Mouse (Mus musculus) neural tube, embryonic 11.5 days (tissue): ENCODE results near the gene Adamts8. TPM values are rescaled to one million over a fixed set of nuclear protein-coding genes. Genes with fewer than 3 reads are reported as not detected.
A peak's percentile ranks its signal among the peaks of the same experiment; 100 is the strongest.

Experiments used
- ATAC-seq: fragments of 200-750 bp; cut with Nextera tagmentation; 2 replicates; pipeline ENCODE4 v1.8.0; 2017; ENCODE audit warnings: moderate number of reproducible peaks, mild to moderate bottlenecking, moderate TSS enrichment, moderate library complexity; ENCODE audit not compliant: insufficient read depth, low FRiP score, low TSS enrichment
- DNase-seq: peaks from one replicate; pipeline ENCODE4 v3.0.0-alpha.2; 2015; ENCODE audit warnings: low spot score
- H3K27ac ChIP-seq: fragments of 300-500 bp; sonication (generic); 2 replicates; pipeline ENCODE4 v1.5.1; 2014; ENCODE audit warnings: low read depth, mild to moderate bottlenecking, low read length
- H3K27me3 ChIP-seq: fragments of 300-500 bp; sonication (generic); 2 replicates; pipeline ENCODE4 v1.6.1; 2014; ENCODE audit warnings: mild to moderate bottlenecking, low read length, mixed read lengths; ENCODE audit not compliant: control insufficient read depth, insufficient read depth
- H3K36me3 ChIP-seq: fragments of 300-500 bp; sonication (generic); 2 replicates; pipeline ENCODE4 v1.6.1; 2014; ENCODE audit warnings: mild to moderate bottlenecking, low read length, moderate library complexity, mixed read lengths; ENCODE audit not compliant: control insufficient read depth, insufficient read depth
- H3K4me1 ChIP-seq: fragments of 300-500 bp; sonication (generic); 2 replicates; pipeline ENCODE4 v1.6.1; 2014; ENCODE audit warnings: low read length, mixed read lengths; ENCODE audit not compliant: control insufficient read depth, insufficient read depth
- H3K4me2 ChIP-seq: fragments of 300-500 bp; sonication (generic); 2 replicates; pipeline ENCODE4 v1.6.1; 2014; ENCODE audit warnings: low read depth, mild to moderate bottlenecking, moderate library complexity
- H3K4me3 ChIP-seq: fragments of 300-500 bp; sonication (generic); 2 replicates; pipeline ENCODE4 v1.5.1; 2014; ENCODE audit warnings: low read depth, low read length
- H3K9ac ChIP-seq: fragments of 300-500 bp; sonication (generic); 2 replicates; pipeline ENCODE4 v1.6.1; 2014; ENCODE audit warnings: mild to moderate bottlenecking, low read length
- H3K9me3 ChIP-seq: fragments of 300-500 bp; sonication (generic); 2 replicates; pipeline ENCODE4 v1.6.1; 2016; ENCODE audit warnings: low read length; ENCODE audit not compliant: control insufficient read depth
- WGBS: fragments of 180-500 bp; shearing (Covaris S2); extraction: QIAGEN DNeasy Blood & Tissue Kit; methylation state at CpG from one replicate; pipeline ENCODE4 v1.1.7; 2014; 5-methylcytosine and 5-hydroxymethylcytosine counted together
- polyA plus RNA-seq: library from polyadenylated mRNA; unstranded; fragments of >200 nt; fragmentation: Nextera tagmentation; extraction: Ambion mirVana; gene quantifications from 2 replicates; pipeline ENCODE4 v1.2.1, GENCODE M21; 2014

Gene Adamts8
- polyA plus RNA-seq: 0.46 and 0.99 TPM in 2 replicates

- ATAC-seq (peak; percentile 83), DNase-seq (peak; percentile 83)
- H3K4me1 ChIP-seq: no peaks in the 10 kb centered on the region
- H3K27ac ChIP-seq: no peak within 1 kb of the TSS
- peak within 1 kb of the TSS; percentile 40 for H3K4me3 ChIP-seq
- WGBS: under 1% methylated on average over 96 of the region's 96 CpGs
- peak within 1 kb of the TSS; percentile 41 for H3K9ac ChIP-seq
- H3K27me3 ChIP-seq: peaks cover 41% of the 10 kb centered on the region
- H3K36me3 ChIP-seq: no peaks in the 10 kb centered on the region
- H3K4me2 ChIP-seq: peak within 1 kb of the TSS; percentile 98
- H3K9me3 ChIP-seq: no peaks in the 10 kb centered on the region
Observed at GRCm38 (mm10) chr9:30942512-30943313, at the start of gene Adamts8. Gene Adamts8, plus strand, starts transcription at chr9:30942562.

DNA sequence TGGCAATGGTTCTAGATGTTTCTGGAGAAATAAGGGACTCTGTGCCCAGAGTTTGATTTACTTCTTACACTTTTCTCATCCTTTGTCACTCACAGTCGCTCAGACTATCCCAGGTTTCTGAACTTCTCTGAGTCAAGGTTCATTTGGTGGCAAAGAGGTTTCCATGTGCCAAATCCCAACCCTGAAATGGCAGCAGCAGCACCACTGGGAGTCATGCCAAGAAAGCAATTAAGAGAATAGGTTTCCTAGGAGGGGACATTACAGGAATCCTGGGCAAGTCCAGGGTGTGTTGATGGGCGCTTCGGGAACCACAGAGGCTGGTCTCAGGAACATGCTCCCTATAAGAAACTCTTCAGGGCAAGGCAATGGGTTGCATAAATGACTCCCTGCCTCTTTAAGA lies 46.7 kb upstream of the Adamts8 start:
- H3K27me3 ChIP-seq: no peaks in the 10 kb centered on the region
- H3K36me3 ChIP-seq: no peaks in the 10 kb centered on the region
- H3K4me1 ChIP-seq: no peaks in the 10 kb centered on the region
- 89% methylated on average over 3 of the region's 3 CpGs for WGBS
- no peak overlapping the region for H3K27ac ChIP-seq
- no peak overlapping the region for H3K9ac ChIP-seq
- no peaks in the 10 kb centered on the region for H3K9me3 ChIP-seq
- no peak overlapping the region for H3K4me2 ChIP-seq
- H3K4me3 ChIP-seq: no peak overlapping the region
- DNase-seq (no peak), ATAC-seq (no peak)

DNA sequence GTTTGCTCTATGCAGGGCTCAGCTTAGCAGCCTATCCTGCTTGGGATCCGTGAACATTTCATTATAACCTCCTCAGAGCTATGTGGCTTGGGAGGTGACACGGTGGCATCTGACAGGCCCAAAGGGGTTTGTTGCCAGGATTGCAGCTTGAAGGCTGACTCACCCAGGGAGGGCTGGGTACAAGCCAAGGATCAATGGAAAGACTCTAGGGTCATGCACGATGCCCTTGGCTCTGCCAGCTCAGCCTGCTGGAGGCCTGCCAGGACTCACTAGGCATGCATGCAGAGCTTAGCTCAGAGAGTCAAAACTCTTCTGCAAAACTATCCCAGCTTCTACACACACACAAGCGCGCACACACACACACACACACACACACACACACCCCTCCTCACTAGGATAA lies 45.6 kb upstream of the Adamts8 start:
- H3K4me3 ChIP-seq: no peak overlapping the region
- no peak for ATAC-seq
- no peaks in the 10 kb centered on the region for H3K4me1 ChIP-seq
- no peak overlapping the region for H3K27ac ChIP-seq
- WGBS: 90% methylated on average over 5 of the region's 5 CpGs
- H3K36me3 ChIP-seq: no peaks in the 10 kb centered on the region; the same call in 1 of the 2 replicates
- no peak for DNase-seq
- no peak overlapping the region for H3K4me2 ChIP-seq
- no peaks in the 10 kb centered on the region for H3K27me3 ChIP-seq
- no peak overlapping the region for H3K9ac ChIP-seq
- no peaks in the 10 kb centered on the region for H3K9me3 ChIP-seq

DNA sequence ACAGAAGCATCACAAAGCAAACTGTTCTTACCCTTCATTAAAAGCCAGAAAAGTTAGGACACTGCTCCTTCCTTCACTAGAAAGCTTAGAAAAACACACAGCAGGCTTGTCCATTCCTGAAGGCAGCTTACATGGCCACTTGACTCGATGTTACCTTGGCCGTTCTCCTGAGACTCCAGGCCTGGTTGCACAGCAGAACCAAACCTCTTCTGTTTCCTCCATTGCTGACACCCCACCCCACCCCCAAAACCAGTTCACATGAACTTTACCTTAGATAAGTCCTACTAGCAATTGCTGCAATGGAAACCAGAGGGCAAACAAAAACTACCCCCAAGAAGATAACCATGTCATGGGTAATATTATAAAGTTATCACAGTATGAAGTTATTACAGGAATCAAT lies 45.2 kb upstream of the Adamts8 start:
- 92% methylated on average over 2 of the region's 2 CpGs for WGBS
- Histone ChIP-seq H3K9me3 (no peaks in the 10 kb centered on the region), H3K36me3 (no peaks in the 10 kb centered on the region; the same call in 1 of the 2 replicates), H3K4me3 (no peak overlapping the region), H3K9ac (no peak overlapping the region), H3K27me3 (no peaks in the 10 kb centered on the region), H3K4me1 (no peaks in the 10 kb centered on the region), H3K27ac (no peak overlapping the region), H3K4me2 (no peak overlapping the region)
- no peak for ATAC-seq
- DNase-seq: no peak

DNA sequence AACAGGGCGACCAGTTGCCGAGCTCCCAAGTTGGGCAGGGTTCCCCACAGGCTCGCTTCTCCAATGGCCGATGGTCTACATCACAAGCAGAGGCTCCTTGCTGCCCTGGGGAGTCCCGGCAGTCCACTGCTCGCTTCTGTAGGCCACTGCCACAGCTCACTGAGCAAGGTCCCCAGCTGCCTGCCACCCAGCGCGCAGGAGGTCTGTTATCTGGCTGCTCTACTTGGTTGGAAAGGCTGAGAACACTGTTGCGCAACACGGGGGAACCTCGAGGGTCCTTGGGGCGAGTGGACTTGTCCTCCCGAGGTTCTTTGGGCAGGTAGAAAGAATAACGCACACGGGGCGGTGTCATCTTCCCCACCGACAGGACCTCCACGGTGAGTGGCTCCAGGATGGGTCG lies 40.2 kb upstream of the Adamts8 start:
- Histone ChIP-seq H3K36me3 (no peaks in the 10 kb centered on the region; the same call in 1 of the 2 replicates), H3K9me3 (no peaks in the 10 kb centered on the region), H3K4me1 (no peaks in the 10 kb centered on the region), H3K4me2 (no peak overlapping the region), H3K27ac (no peak overlapping the region), H3K4me3 (no peak overlapping the region), H3K9ac (no peak overlapping the region), H3K27me3 (no peaks in the 10 kb centered on the region)
- 96% methylated on average over 19 of the region's 19 CpGs for WGBS
- DNase-seq (no peak), ATAC-seq (no peak)

GRCm38 (mm10) chr9:30902641-30903040 lies 39.7 kb upstream of the Adamts8 start:
- WGBS: 95% methylated on average over 7 of the region's 7 CpGs

DNA sequence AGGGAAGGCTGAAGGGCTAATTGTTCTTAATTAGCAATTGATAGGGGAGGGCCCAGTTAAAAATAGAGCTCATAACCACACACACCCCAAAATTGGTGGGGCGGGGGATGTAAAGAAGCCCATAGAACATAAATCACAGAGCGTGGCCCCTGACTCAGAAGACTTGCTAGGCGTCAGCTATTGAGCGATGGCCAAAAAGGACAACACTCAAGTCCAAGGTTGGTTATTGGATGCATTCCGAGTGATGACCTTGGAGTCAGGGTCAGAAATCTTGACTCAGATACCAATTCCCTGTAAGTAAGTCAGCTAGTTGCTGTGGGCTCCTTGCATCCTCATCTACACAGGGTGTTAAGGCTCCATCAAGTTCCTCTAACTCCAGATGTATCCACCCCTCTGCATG lies 39.1 kb upstream of the Adamts8 start:
- DNase-seq (no peak), ATAC-seq (no peak)
- WGBS: 94% methylated on average over 5 of the region's 5 CpGs
- Histone ChIP-seq H3K4me3 (no peak overlapping the region), H3K4me1 (no peaks in the 10 kb centered on the region), H3K36me3 (no peaks in the 10 kb centered on the region; the same call in 1 of the 2 replicates), H3K9me3 (no peaks in the 10 kb centered on the region), H3K27ac (no peak overlapping the region), H3K9ac (no peak overlapping the region), H3K4me2 (no peak overlapping the region), H3K27me3 (no peaks in the 10 kb centered on the region)

More at GRCm38 (mm10) chr9:30902641-30903040, 39.7 kb upstream of the Adamts8 start:
- no peaks in the 10 kb centered on the region for H3K9me3 ChIP-seq
- H3K27me3 ChIP-seq: no peaks in the 10 kb centered on the region
- ATAC-seq: no peak
- no peaks in the 10 kb centered on the region for H3K4me1 ChIP-seq
- H3K9ac ChIP-seq: no peak overlapping the region
- H3K4me3 ChIP-seq: no peak overlapping the region
- no peaks in the 10 kb centered on the region; the same call in 1 of the 2 replicates for H3K36me3 ChIP-seq
- H3K4me2 ChIP-seq: no peak overlapping the region
- no peak overlapping the region for H3K27ac ChIP-seq
- DNase-seq: no peak

DNA sequence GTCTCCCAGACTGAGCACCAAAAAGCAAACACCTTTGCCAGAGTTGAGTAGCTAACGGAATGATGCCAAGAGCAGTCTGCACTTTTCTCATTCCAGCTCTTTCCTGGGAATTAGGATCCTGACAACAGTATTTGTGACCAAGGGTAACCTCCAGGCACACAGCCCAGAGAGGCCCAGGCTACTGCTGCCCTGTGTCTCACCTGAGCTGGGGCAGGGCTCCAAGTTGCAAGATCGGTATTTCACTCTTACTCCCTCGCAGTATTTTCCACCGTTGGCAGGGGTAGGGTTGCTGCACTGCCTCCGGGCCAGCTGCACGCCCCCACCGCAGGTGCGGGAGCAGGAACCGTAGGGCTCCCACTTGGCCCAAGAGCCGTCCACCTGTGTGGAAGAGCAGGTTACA lies 36.5 kb upstream of the Adamts8 start:
- no peaks in the 10 kb centered on the region for H3K27me3 ChIP-seq
- WGBS: 87% methylated on average over 10 of the region's 10 CpGs
- DNase-seq: no peak
- H3K4me2 ChIP-seq: no peak overlapping the region
- ATAC-seq: no peak
- H3K9ac ChIP-seq: no peak overlapping the region
- H3K27ac ChIP-seq: no peak overlapping the region
- H3K9me3 ChIP-seq: no peaks in the 10 kb centered on the region
- H3K4me3 ChIP-seq: no peak overlapping the region
- no peaks in the 10 kb centered on the region for H3K4me1 ChIP-seq
- H3K36me3 ChIP-seq: no peaks in the 10 kb centered on the region; the same call in 1 of the 2 replicates

- Histone ChIP-seq H3K9ac (no peak overlapping the region), H3K4me3 (no peak overlapping the region), H3K4me1 (no peaks in the 10 kb centered on the region), H3K27ac (no peak overlapping the region), H3K27me3 (no peaks in the 10 kb centered on the region), H3K4me2 (no peak overlapping the region), H3K9me3 (no peaks in the 10 kb centered on the region), H3K36me3 (no peaks in the 10 kb centered on the region; the same call in 1 of the 2 replicates)
- DNase-seq (no peak), ATAC-seq (no peak)
- 82% methylated on average over 4 of the region's 4 CpGs for WGBS
Observed at GRCm38 (mm10) chr9:30906426-30906825, 35.9 kb upstream of the Adamts8 start.
